Mouse (Mus musculus): ENCODE data around the gene Upp2. TPM values are rescaled to one million over a fixed set of nuclear protein-coding genes. Genes with fewer than 3 reads are reported as not detected.

Gene Upp2
- polyA plus RNA-seq, 1 experiment from 2014 or later = 1.7 TPM

- DNase-seq (ENCODE audit: low spot score) = no peak
Measured at GRCm38 (mm10) chr2:58752891-58753290, 185.8 kb downstream of the Upp2 start.

DNA sequence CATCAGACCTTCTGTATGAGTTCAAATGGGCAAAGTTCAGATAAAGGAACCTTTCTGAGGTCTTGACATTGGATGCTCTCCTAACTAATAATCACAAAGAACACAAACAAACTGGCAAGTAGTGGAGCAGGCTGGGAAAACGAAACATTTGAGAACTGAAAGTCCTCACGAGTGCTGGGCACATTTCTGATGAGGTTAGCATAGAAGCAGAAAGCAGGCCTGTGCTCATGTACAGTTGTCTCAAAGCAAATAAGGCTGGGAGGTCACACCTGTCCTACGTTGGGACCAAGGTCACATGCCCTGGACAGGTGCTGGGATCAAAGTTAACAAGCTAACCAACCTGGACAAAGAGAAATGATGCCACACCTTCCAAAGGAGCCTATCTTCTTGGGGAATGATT, 187.6 kb downstream of the Upp2 start:
- no peak for DNase-seq (ENCODE audit: low spot score)

GRCm38 (mm10) chr2:58758081-58758480, 191.0 kb downstream of the Upp2 start:
- DNase-seq (ENCODE audit: low spot score) = no peak

DNA sequence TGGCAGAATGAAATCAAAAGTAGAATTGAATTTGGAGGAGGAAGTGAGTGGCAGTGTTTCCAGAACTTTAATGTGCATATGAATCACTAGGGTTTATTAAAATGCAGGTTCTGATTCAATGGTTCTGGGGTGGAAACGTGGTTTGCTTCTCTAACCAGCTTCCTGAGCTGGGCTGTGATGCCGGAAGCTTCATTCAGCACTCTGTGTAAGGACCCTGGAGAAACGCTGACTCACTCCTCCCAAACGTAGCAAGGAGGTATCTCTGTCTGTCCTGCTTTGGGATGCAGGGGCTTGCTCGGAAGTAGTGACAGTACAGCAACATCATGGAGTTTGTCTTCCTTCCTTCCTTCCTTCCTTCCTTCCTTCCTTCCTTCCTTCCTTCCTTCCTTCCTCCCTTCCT, 192.6 kb downstream of the Upp2 start:
- no peak for DNase-seq (ENCODE audit: low spot score)

DNA sequence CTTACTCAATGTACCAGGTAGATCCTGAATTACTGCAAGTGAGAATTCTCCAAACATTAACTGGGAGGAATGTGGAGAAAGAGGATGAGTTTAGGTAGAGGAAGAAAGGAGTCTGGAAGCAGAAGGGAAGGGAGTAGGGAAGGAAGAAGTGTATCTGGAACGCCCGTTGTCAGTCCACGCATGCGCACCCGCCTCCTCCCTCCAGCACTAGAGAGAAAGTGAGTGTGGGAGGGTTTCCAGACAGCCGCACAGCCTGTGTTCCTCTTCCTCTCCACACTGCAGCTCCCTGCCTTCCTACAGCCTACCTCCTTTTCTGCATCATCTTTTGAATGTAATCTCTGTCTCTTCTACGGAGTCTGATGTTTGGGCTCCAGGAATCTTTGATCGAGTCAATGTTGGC, 198.0 kb downstream of the Upp2 start:
- no peak for DNase-seq (ENCODE audit: low spot score)

DNA sequence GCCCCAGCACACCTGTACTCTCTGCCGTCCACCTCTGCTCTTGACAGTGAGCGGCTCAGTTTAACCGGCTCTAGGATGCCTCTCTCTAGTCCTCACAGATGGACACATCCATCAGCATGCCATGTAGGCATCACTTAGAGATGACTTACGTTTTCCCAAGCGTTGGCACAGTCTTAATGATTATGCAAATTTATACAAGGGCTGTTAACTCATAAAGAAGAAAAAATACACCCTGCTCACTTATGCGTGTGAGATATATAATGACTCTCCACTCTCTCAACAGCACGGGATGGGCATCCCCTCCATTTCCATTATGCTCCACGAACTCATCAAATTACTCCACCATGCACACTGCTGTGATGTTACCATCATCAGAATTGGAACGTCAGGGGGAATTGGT, 206.7 kb downstream of the Upp2 start:
- DNase-seq (ENCODE audit: low spot score) = no peak

DNA sequence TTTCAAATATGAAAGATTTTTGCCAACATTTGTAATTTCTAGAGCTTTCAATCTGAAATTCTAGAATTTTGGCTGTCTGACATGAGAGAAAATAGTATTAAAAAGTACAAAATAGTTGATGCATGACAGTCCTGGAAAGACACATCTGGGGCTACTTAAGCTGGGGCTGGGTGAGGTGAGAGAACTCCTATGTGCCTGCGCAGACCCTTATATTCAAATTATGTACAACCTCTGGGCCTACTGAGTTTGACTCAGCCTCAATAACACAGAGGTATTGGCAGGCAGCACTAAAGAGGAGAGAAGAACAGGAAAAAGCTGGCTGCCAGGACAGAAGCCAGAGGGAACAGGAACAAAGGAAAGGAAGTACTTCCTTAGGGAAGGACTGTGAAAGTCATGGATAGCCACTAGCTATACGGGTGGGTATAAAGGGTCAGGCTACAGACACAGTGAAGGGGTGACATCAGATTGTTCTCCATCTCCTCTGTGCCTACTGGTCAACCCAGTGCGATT, 211.9 kb downstream of the Upp2 start:
- no peak for DNase-seq (ENCODE audit: low spot score)

DNA sequence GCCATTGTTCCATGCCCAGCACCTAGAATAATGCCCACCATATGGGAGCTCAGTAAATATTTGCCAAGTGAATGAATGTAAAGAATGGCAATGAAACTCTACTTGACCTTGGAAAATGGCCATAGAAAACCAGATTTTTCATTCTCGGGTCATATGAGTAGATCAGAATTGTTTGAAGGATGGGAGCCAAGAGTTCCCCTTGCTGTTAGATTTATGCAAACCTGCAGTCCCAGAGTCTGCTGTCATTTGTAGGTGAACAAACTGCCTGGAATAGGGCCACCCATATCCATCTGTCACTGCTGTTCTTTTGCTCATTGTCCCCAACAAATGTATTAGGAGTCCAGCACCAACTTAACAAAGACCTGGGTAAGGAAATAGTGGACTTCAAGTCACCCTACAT, 216.4 kb downstream of the Upp2 start:
- no peak for DNase-seq (ENCODE audit: low spot score)

GRCm38 (mm10) chr2:58786177-58786576, 219.1 kb downstream of the Upp2 start:
- DNase-seq (ENCODE audit: low spot score) = no peak

GRCm38 (mm10) chr2:58786681-58787080, 219.6 kb downstream of the Upp2 start:
- no peak for DNase-seq (ENCODE audit: low spot score)

GRCm38 (mm10) chr2:58787360-58787759, 220.3 kb downstream of the Upp2 start:
- DNase-seq (ENCODE audit: low spot score) = no peak

- DNase-seq (ENCODE audit: low spot score) = no peak
Measured at GRCm38 (mm10) chr2:58789934-58790333, 222.8 kb downstream of the Upp2 start.

DNA sequence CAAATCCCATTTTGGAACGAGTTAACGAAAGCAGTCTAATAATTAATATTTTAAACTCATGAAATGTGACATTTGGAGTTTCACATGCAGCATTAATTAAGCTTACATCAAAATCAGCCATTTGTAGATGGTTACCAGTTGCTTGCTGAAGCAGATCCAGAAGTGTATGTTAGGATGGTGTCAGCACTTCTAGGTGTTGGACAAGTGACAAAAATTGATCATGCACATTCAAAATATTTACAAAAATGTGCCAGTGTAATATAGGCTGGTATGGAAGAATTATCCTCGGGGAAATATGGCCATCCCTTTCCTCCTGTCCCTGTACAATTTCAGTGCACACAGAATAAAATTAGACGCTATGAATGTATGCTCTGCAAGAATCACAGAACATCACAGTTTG, 223.3 kb downstream of the Upp2 start:
- no peak for DNase-seq (ENCODE audit: low spot score)

GRCm38 (mm10) chr2:58794489-58794888, 227.4 kb downstream of the Upp2 start:
- DNase-seq (ENCODE audit: low spot score) = no peak

DNA sequence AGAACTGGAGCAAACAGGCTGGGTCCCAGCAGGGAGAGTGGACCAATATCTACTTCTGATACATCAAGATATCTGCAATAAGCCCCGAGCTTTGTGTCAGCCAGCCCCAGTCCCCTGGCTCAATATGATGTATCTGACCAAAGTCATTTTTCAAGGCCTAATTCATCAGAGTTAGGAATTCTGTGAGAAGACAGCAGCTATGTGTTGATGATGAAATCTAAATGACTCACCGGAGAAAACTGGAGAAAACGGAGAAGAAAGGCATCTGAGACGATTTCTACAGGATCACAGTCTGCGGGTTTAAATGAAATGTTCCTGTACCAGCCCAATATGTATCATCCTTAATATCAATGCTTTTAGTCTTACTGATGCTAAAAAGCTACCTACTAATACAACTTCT, 228.3 kb downstream of the Upp2 start:
- DNase-seq (ENCODE audit: low spot score) = no peak

DNA sequence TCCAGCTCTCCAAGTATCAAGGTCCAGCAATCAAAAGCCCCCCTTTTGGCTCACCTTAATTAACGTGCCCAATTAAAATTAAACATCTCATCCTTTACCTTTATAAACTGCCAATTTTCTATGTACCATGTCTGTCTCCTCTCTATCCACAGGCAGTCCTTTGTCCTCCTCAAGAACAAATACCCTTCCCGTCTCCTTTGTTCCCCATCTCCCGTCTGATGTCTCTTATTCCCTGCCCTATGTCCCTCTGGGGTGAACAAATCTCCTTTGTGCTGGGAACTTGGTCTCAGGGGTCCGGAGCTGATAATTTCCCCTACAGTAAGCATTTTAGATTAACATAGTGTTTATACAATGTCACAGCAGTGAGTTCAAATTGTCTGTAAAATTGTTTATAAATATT, 230.4 kb downstream of the Upp2 start:
- DNase-seq (ENCODE audit: low spot score) = no peak

GRCm38 (mm10) chr2:58799126-58799525, 232.0 kb downstream of the Upp2 start:
- DNase-seq (ENCODE audit: low spot score) = no peak

- no peak for DNase-seq (ENCODE audit: low spot score)
Measured at GRCm38 (mm10) chr2:58799623-58800022, 232.5 kb downstream of the Upp2 start.

DNA sequence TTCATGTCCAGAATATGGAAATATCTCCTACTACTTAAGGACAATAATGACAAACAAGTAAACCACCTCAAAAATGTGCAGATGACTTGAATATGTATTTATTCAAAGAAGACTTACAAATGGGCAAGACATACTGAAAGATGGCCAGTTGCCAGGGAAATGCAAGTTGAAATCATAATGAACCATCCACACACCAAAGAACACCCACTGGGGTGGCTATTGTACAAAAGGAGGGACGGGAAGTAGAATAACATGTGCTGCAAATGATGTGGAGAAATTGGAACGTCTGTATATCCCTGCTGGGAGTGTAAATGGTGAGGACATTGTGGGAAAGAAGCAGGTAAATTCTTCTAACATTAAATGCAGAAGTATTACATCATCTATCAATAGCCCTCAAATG, 245.8 kb downstream of the Upp2 start:
- DNase-seq (ENCODE audit: low spot score) = no peak

- DNase-seq (ENCODE audit: low spot score) = no peak
Measured at GRCm38 (mm10) chr2:58828910-58829600, 262.0 kb downstream of the Upp2 start.

GRCm38 (mm10) chr2:58829981-58830742, 263.1 kb downstream of the Upp2 start:
- no peak for DNase-seq (ENCODE audit: low spot score)

GRCm38 (mm10) chr2:58832253-58832980, 265.3 kb downstream of the Upp2 start:
- DNase-seq (ENCODE audit: low spot score) = no peak

Measured in thymus, postnatal 0 days (tissue).